Comparison of ENCODE assay signal across 23 mouse cellular contexts in genomic region chr2:104036316-104036715, GRCm38 (mm10). TPM values are rescaled to one million over a fixed set of nuclear protein-coding genes. Genes with fewer than 3 reads are reported as not detected.
"Had no signal": no experiment of that assay in that cellular context is flagged by ENCODE, and none has a peak within 500 bp of the region (broad histone marks: within the 10 kb centered on the region; RNA-seq: fewer than 3 reads in every experiment).

No protein-coding gene starts in this region.

- H3K4me2 ChIP-seq: lung, embryonic 14.5 days; midbrain, embryonic 11.5 days; midbrain, embryonic 13.5 days; midbrain, embryonic 15.5 days; neural tube, embryonic 12.5 days; stomach, embryonic 15.5 days had no signal

- H3K4me3 ChIP-seq: megakaryocyte, embryonic 14.5 days; midbrain, embryonic 13.5 days; midbrain, embryonic 15.5 days; neural tube, embryonic 12.5 days; stomach, embryonic 15.5 days had no signal

- ATAC-seq: midbrain, embryonic 13.5 days; midbrain, embryonic 15.5 days had no signal

- H3K9me3 ChIP-seq: megakaryocyte, embryonic 14.5 days; midbrain, embryonic 13.5 days; midbrain, embryonic 15.5 days; neural tube, embryonic 12.5 days; stomach, embryonic 15.5 days had no signal

- H3K27ac ChIP-seq: macrophage; midbrain, embryonic 13.5 days; midbrain, embryonic 15.5 days; neural tube, embryonic 12.5 days; stomach, embryonic 15.5 days had no signal

- DNase-seq: lung, adult 18-20 months; lung, embryonic 14.5 days; lung, postnatal 14 days; lung, postnatal 36 days; right cerebral cortex, postnatal 14 days; thymus, adult 18-20 months; thymus, postnatal 14 days; thymus, postnatal 36 days had no signal

- H3K27me3 ChIP-seq: megakaryocyte, embryonic 14.5 days; midbrain, embryonic 13.5 days; midbrain, embryonic 15.5 days; neural tube, embryonic 12.5 days; stomach, embryonic 15.5 days had no signal

- H3K4me1 ChIP-seq: midbrain, embryonic 13.5 days; midbrain, embryonic 15.5 days; neural tube, embryonic 12.5 days; stomach, embryonic 15.5 days had no signal

- H3K9ac ChIP-seq: lung, embryonic 14.5 days; midbrain, embryonic 13.5 days; midbrain, embryonic 15.5 days; neural tube, embryonic 12.5 days; stomach, embryonic 15.5 days had no signal

RNA-seq across cellular contexts. Expression of gene 4931422A03Rik, which starts 8.2 kb away (rescaled TPM):
- total RNA-seq: midbrain, postnatal 0 days; monocyte, adult 5-6 weeks; neutrophil, adult 5-6 weeks had no signal
- polyA plus RNA-seq: macrophage; spleen, adult 2 months had no signal

RNA-seq across cellular contexts. Expression of gene Gm10912, which starts 29.3 kb away (rescaled TPM):
- total RNA-seq: midbrain, postnatal 0 days; monocyte, adult 5-6 weeks had no signal
- polyA plus RNA-seq: lung, embryonic 14.5 days; lung, embryonic 16.5 days; macrophage; midbrain, embryonic 11.5 days; midbrain, embryonic 13.5 days; midbrain, embryonic 15.5 days; midbrain, postnatal 0 days; neural tube, embryonic 12.5 days; neural tube, embryonic 14.5 days had no signal

RNA-seq across cellular contexts. Expression of gene Gm10799, which starts 32.0 kb away (rescaled TPM):
- total RNA-seq: megakaryocyte progenitor cell, adult 5-6 weeks; midbrain, postnatal 0 days; monocyte, adult 5-6 weeks; neutrophil, adult 5-6 weeks had no signal
- polyA plus RNA-seq: lung, embryonic 14.5 days; lung, embryonic 16.5 days; macrophage; midbrain, embryonic 11.5 days; midbrain, embryonic 13.5 days; midbrain, embryonic 15.5 days; midbrain, postnatal 0 days; neural tube, embryonic 12.5 days; neural tube, embryonic 14.5 days; spleen, adult 2 months; stomach, embryonic 15.5 days; thymus, postnatal 0 days had no signal

RNA-seq across cellular contexts. Expression of gene Cd59b, which starts 33.3 kb away (rescaled TPM):
- total RNA-seq: midbrain, postnatal 0 days; monocyte, adult 5-6 weeks; neutrophil, adult 5-6 weeks had no signal
- polyA plus RNA-seq: macrophage had no signal
